Mouse (Mus musculus) gonadal fat pad, adult 2 months (tissue): Measurements from ENCODE around the gene Cecr2. TPM values are rescaled to one million over a fixed set of nuclear protein-coding genes. Genes with fewer than 3 reads are reported as not detected.

Source experiments
- polyA plus RNA-seq: library from polyadenylated mRNA; depleted of rRNA; stranded (reverse); fragments of >200 nt; gene quantifications from 2 replicates; pipeline ENCODE4 v1.2.3, GENCODE M21; 2012; rRNA removed

Gene Cecr2
- polyA plus RNA-seq, 1 experiment: 5.0 TPM

Other genes starting within 250 kb of the Cecr2 start
- gene Il17ra, start 203.1 kb upstream of the Cecr2 start, polyA plus RNA-seq: 13.9 and 14.6 TPM in 2 replicates
- 0.04 and 0.05 TPM in 2 replicates for gene Tmem121b, start 172.6 kb upstream of the Cecr2 start, polyA plus RNA-seq
- gene Hdhd5, start 135.1 kb upstream of the Cecr2 start, polyA plus RNA-seq: 20.9 and 26.6 TPM in 2 replicates
- 0.41 and 0.63 TPM in 2 replicates for gene Slc25a18, start 107.2 kb downstream of the Cecr2 start, polyA plus RNA-seq
- 184 and 241 TPM in 2 replicates for gene Atp6v1e1, start 156.4 kb downstream of the Cecr2 start, polyA plus RNA-seq
- 22.9 and 27.7 TPM in 2 replicates for gene Bcl2l13, start 169.8 kb downstream of the Cecr2 start, polyA plus RNA-seq